Mouse (Mus musculus): ENCODE results near the gene Atf3. TPM values are rescaled to one million over a fixed set of nuclear protein-coding genes. Genes with fewer than 3 reads are reported as not detected.
"Not testable (repeated sequence)": the region's sequence is repeated elsewhere in the genome, so short reads cannot be mapped to it uniquely, and the experiment has no call there.

Atf3 gene
- total RNA-seq, 2 experiments from 2014 or later, result 0.48 to 2.4 TPM

DNA sequence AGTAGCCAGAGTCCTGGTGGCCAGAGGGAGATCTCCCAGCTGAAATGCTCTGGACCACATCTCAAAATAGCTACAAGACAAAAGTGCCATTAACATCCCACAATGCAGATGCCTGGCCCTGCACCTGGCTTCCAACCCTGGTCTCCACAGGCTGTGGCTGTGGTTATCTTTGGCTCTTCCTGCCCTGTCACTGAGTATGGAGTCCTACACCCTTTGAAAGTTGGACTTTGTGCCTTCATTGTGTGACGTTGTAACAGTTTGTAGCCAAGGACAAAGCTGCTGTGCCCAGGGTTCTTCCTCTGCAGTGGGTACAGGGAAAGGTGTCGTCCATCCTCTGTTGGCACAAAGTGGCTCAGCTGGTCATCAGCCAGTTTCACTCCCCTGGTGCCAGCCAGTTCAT, 47.4 kb downstream of the Atf3 start:
- Histone ChIP-seq H3K4me3 (no peak overlapping the region), H3K27ac (no peak overlapping the region)
- DNase-seq (ENCODE audit: extremely low spot score in 1 of 2, low spot score in 2 of 2), result no peak
- no peak for TF ChIP-seq CTCF (IDR thresholded peaks at IDR 0.05)
- intact Hi-C loops (cut with DNase I), result no loop called here

DNA sequence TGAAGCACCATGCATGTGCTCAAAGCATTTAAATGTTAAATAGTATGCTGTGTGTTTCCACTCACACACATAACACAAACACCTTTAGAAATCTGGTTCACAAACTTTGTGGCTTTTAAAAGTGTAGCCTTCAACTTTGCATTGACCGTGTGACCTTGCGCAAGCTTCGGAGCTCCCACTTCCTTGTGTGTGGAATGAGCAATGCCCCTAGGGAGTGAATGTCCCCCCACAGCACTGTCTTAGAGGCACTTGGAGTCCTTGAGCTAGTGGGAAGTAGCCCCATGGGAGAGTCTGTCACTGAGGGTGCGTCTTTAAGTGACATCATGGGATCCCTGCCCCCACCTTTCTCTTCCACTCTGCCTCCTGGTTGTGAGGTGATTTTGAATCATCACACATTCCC, 51.6 kb downstream of the Atf3 start:
- H3K4me3 ChIP-seq, result no peak overlapping the region
- no peak for DNase-seq (ENCODE audit: extremely low spot score in 1 of 2, low spot score in 2 of 2)
- H3K27ac ChIP-seq, result no peak overlapping the region
- intact Hi-C loops (cut with DNase I), result no loop called here
- TF ChIP-seq CTCF (IDR thresholded peaks at IDR 0.05), result no peak

DNA sequence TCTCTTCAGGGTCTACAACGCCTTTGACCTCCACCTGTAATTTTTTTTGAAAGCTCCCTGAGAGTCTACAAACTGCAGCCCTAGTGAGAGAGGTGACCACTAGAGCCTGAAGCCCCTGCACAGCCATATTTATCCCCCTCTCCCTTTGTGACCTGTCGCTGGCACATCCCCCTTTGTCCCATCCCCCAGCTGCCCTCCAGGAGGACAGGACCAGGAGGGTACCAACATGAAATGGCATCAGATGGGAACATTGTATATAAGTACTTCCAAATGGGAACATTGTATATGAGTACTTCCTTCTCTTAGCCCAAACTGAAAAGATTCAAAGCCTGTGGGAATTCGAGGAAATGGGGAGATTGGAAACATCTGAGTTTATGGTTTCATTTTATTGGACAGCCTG, 53.1 kb downstream of the Atf3 start, which contains the start of gene Fam71a:
TSS of gene Fam71a (minus strand) at position 101 of the 400 bp plus-strand sequence.
- intact Hi-C loops (cut with DNase I), result no loop called here
- Histone ChIP-seq H3K4me3 (no peak within 1 kb of the TSS), H3K27ac (no peak within 1 kb of the TSS)
- DNase-seq (ENCODE audit: extremely low spot score in 1 of 2, low spot score in 2 of 2), result no peak
- TF ChIP-seq CTCF (IDR thresholded peaks at IDR 0.05), result no peak

DNA sequence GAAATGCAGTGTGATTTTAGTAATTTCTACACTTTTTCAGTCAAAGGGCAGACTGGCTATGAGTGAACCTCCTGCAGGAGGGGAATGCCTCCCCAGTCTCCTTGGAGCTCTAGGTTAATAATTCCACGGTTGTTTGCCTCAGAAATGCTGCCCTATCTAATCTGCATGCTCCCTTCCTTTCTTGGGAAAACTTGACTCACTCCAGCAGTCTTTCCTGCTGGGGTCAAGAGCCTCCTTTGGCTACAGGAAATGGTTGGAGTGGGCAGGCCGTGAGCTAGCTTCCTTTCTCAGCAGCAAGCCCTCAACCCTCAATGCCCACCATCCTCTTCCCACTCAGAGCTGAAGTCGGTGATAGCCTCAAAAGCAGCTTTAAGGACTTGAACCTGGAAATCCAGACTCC, 63.5 kb downstream of the Atf3 start:
- no peak overlapping the region for H3K27ac ChIP-seq
- no peak for TF ChIP-seq CTCF (IDR thresholded peaks at IDR 0.05)
- intact Hi-C loops (cut with DNase I), result loop anchor here (5.0 kb wide), 1 partner anchor 123 kb away; no protein-coding TSS in a partner anchor
- H3K4me3 ChIP-seq, result no peak overlapping the region
- DNase-seq (ENCODE audit: extremely low spot score in 1 of 2, low spot score in 2 of 2), result no peak

DNA sequence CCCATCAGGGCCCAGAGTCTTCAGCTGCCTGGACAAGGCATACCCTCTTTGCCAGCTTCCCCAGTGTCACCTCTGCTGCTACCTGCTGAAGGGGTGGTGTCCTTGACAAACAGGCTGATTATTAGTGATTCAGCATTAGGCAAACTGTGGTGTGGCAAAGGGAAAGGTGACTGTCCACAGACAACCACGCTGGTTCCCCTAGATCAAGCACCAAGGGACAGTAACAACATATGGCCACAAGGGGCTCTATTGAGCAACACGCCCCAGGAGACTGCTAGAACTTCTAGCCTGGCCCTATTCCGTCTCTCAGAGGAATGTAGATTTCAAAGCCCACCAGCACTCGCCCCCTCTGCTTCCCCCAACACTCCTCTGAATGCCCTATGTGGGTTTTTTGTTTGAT, 64.8 kb downstream of the Atf3 start:
- intact Hi-C loops (cut with DNase I), result loop anchor here (5.0 kb wide), 1 partner anchor 124 kb away; no protein-coding TSS in a partner anchor
- H3K27ac ChIP-seq, result no peak overlapping the region
- no peak overlapping the region for H3K4me3 ChIP-seq
- TF ChIP-seq CTCF (IDR thresholded peaks at IDR 0.05), result peak; percentile 86
- peak; percentile 22 to 38 for DNase-seq (ENCODE audit: extremely low spot score in 1 of 2, low spot score in 2 of 2)

DNA sequence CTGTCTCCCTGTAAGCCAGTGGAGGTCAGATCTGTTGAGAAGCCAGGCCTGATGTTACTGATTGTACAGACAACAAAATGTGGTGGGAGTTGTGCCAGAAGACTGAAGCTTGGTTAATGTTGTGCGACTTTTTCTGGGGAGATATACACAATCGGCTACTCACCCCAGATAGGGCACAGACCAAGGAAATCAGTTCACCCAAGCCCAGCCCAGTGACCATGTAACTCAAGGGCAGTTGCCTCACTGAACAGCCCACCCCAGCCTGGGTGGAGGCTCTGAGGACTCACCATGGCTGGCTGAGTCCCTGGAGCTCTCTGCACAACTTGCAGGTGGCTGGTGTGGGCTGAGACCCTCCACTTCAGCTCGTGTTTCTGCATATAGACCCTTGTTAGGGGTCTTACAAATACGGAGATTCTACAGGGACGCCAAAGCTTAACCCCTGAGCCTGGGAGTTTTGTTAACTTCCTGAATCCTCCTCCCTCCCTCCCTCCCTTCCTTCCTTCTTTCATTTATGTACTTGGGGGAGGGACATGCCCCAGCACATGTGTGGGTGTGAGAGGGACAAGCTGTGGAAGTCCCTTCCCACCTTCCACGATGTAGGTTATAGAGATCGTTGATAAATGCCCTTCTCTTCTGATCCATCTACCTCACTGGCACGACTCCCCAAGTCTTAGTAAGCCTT, 66.8 kb downstream of the Atf3 start:
- DNase-seq (ENCODE audit: extremely low spot score in 1 of 2, low spot score in 2 of 2), result no peak
- no peak for TF ChIP-seq CTCF (IDR thresholded peaks at IDR 0.05)
- Histone ChIP-seq H3K4me3 (no peak overlapping the region), H3K27ac (no peak overlapping the region)
- intact Hi-C loops (cut with DNase I), result loop anchor here (5.0 kb wide), 1 partner anchor 126 kb away; no protein-coding TSS in a partner anchor

DNA sequence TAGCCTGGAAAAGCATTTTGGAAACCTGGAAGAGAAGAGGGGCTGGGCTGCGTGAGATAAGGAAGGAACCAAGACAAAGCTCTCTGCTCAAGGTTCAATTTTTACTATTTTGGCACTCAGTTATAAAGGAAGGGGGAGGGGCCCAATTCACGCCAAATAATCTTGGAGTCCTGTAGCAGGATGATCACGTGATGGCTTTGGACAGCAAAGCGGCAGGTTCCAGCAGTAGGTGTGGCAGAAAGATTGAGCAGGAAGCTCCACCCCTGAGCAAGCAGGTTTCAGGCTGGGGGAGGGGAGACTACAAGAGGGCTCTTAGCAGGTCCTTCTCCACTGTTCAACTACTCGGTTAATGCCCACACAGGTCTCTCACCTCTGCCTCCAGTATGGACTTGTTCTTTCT, 68.3 kb downstream of the Atf3 start:
- DNase-seq (ENCODE audit: extremely low spot score in 1 of 2, low spot score in 2 of 2); intact Hi-C loops (cut with DNase I): not testable (repeated sequence)

DNA sequence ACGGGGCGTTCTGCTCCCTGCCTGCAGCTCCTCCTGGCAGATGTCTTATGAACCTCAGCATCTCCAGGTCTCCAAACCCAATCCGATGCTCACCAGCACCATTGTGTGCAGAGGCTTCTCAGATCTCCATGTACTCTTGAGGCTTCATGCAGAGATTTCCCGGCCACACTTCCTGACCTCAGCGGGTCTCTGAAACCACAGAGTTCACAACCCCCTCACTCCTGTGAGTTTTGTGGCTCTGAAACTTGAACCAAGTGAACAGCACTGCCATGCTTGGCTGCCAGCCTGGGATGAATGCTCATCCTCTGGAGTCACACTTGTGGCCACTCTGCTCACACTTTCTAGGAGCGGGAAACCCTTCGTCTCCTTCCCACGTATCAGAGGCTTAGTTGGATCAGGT, 76.9 kb downstream of the Atf3 start:
- H3K27ac ChIP-seq, result no peak overlapping the region
- TF ChIP-seq CTCF (IDR thresholded peaks at IDR 0.05), result no peak
- no peak for DNase-seq (ENCODE audit: extremely low spot score in 1 of 2, low spot score in 2 of 2)
- intact Hi-C loops (cut with DNase I), result no loop called here
- no peak overlapping the region for H3K4me3 ChIP-seq

More for the DNA sequence above, 68.3 kb downstream of the Atf3 start:
- not testable (repeated sequence) for H3K27ac ChIP-seq, H3K4me3 ChIP-seq

DNA sequence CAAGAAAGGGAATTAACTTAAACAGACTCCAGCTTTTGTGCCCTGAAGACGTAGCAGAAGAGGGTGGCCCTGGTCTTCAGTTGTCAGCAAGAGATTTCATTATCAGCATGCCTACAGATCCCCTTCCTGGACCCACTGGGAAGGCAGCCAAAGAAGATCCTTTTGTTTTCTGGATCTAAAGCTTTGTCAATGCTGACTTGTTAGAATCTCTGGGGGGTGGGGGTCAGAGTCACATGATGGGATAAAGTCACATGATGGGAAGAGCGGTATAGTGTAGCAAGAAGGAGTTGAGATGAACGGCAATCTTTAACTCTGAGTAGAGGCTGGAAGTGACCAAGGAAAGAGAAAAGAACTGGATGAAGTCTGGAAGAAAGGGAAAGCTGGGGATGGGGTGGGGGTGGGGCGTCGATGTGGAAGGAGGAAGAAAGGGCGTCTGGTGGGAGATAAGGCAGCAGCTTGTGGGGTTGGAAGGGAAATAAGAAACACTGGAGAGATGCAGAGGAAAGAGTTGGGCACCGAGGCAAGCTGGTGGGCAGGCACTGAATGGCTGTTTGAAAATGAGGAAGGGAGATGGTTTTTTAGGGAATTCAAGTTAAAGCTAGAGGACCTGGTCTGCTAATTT, 78.9 kb downstream of the Atf3 start:
- Histone ChIP-seq H3K4me3 (no peak overlapping the region), H3K27ac (no peak overlapping the region)
- no peak for TF ChIP-seq CTCF (IDR thresholded peaks at IDR 0.05)
- intact Hi-C loops (cut with DNase I), result no loop called here
- DNase-seq (ENCODE audit: extremely low spot score in 1 of 2, low spot score in 2 of 2), result no peak

DNA sequence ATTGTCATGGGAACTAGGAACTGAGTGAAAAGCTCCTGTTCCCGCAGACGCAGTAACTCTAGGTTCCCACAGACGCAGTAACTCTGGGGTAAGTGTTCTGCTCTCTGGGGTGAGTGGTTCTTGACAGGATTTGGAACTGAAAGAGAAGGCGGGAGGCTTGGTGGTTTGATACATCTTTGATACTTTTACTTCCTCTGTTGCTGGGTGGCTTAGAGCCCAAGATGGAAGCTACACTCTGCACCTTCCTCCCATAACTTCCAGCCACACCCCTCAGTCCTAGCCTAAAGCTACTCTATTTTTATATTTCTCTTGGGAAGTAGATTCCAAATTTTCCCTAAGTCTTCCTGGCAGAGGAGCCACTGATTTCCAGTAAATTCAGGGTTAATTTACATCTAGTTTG, 79.4 kb downstream of the Atf3 start:
- TF ChIP-seq CTCF (IDR thresholded peaks at IDR 0.05), result no peak
- no peak for DNase-seq (ENCODE audit: extremely low spot score in 1 of 2, low spot score in 2 of 2)
- intact Hi-C loops (cut with DNase I), result no loop called here
- H3K4me3 ChIP-seq, result no peak overlapping the region
- no peak overlapping the region for H3K27ac ChIP-seq

DNA sequence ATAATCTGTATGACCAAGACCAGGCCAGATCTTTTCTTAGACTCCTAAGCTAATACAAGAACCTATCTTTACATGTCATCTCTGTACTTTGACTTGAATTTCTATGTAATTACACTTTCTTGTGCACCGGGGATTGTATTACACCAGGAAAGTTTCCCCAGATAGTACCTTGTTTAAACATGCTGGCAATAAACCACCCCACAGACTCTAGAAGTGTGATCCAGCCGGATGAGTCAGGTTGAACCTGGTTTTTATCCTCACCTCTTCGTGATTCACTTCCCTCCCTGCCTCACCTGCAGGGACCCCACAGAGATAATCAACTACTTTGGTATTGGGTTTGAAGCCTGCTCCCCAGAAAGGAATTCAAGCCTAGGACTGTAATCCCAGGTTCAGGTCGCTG, 82.4 kb downstream of the Atf3 start:
- TF ChIP-seq CTCF (IDR thresholded peaks at IDR 0.05), result no peak
- no peak overlapping the region for H3K27ac ChIP-seq
- intact Hi-C loops (cut with DNase I), result no loop called here
- no peak for DNase-seq (ENCODE audit: extremely low spot score in 1 of 2, low spot score in 2 of 2)
- no peak overlapping the region for H3K4me3 ChIP-seq

DNA sequence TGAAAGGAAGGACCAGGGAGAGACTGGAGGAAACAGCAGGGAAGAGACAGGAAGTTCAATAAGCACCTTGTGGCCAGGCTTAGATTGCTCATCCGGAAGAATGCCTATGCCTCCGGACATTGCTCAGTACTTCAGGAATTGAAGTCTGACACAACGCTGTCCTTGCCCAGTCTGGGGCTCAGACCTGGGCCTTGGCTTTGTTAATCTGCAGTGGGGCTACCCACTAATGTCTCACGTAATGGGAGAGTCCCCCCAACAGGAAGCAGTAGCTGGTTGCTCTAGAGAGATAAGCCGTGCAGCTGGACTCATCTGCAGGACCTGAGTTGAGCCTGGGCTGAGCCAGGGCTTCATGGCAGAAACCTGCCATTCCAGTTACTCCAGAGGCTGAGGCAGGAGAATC, 84.9 kb downstream of the Atf3 start:
- intact Hi-C loops (cut with DNase I), result no loop called here
- H3K4me3 ChIP-seq, result no peak overlapping the region
- DNase-seq (ENCODE audit: extremely low spot score in 1 of 2, low spot score in 2 of 2), result no peak
- no peak for TF ChIP-seq CTCF (IDR thresholded peaks at IDR 0.05)
- H3K27ac ChIP-seq, result no peak overlapping the region

DNA sequence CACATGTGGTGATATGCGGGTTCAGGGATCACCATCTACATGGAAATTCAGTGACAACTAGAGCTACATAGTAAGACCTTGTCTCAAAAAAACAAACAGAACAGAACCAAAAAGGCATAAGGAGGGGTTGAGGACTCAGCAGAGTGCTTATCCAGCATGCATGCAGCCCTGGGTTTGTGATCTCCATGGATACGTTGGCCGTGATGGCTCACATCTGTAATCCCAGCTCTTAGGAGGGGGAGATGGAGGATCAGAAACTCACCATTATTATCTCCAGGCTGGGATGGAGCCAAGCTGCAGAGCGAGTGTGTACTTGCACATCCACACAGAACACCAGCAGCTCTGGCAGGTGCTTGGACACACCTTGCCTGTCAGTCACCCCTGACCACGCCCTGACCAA, 85.6 kb downstream of the Atf3 start:
- no peak overlapping the region for H3K27ac ChIP-seq
- intact Hi-C loops (cut with DNase I), result no loop called here
- no peak overlapping the region for H3K4me3 ChIP-seq
- no peak for TF ChIP-seq CTCF (IDR thresholded peaks at IDR 0.05)
- DNase-seq (ENCODE audit: extremely low spot score in 1 of 2, low spot score in 2 of 2), result no peak

All from left cerebral cortex, adult 2 months (tissue).